Mouse (Mus musculus): ENCODE measurements around the gene Tyrobp. TPM values are rescaled to one million over a fixed set of nuclear protein-coding genes. Genes with fewer than 3 reads are reported as not detected.

Gene Tyrobp
- total RNA-seq, 2 experiments from 2014 or later = 18.6 to 19.9 TPM

DNA sequence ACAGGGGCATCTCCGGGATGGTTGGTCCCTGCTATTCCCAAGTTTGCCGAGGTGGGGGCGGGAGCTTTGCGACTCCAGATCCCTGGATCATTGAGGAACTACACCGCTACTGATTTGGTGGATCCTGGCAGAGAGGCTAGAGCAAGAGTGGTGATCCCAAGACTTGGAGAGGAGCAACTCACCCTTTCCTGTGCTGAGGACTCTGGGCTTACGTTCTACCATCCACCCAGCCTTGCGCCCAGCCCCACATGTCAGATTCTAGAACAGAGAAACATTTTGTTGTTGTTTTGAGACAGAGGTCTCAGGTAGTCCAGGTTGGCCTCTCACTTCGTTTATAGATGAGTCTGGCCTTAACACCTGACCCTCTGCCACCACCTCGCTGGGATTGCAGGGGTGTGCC, 9.0 kb downstream of the Tyrobp start:
- intact Hi-C loops (cut with DNase I) = no loop called here
- no peak for DNase-seq

DNA sequence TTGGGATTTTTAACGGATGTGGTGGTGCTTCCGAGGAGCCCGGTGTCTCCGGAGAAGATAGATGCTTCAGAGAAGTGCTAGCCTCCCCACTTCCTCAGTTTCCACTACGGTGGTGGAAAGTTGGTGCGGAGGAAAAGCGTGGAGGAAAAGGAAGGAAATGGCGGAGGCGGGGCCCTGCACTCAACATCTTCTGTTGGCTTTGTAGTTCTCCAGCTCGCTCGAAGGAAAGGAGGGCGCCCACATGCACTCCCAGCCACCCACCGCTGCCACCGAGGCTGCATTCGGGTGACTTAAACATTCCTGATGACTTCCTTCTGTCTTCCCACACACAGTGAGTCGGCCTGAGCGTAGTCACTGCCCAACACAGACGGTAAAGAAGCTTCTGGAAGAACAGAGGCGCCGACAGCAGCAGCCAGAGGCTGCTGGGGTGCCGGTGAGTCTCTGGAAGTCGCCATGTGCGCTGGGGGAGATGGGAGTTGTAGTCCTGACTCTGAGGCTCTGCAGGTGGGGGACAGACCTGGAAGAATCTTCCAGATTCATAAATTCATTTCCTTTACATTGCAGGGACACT, 9.6 kb downstream of the Tyrobp start:
- intact Hi-C loops (cut with DNase I) = no loop called here
- DNase-seq = peak; percentile 10 to 19

DNA sequence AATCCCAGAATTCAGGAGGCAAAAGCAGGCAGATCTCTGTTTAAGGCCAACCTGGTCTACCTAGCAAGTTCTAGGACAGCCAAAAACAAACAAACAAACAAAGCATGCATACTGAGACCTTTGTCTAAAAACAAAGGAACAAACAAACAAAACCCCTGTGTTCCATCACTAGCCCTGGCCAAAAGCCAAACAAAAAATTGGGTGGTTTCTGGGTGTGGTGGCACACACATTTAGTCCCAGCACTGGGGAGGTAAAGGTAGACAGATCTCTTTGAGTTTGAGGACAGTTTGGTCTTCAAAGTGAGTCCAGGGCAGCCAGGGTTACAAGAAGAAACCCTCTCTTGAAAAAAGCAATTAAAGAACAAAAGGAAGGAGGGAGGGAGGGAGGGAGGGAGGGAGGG, 15.8 kb downstream of the Tyrobp start:
- DNase-seq = no peak
- intact Hi-C loops (cut with DNase I) = no loop called here

DNA sequence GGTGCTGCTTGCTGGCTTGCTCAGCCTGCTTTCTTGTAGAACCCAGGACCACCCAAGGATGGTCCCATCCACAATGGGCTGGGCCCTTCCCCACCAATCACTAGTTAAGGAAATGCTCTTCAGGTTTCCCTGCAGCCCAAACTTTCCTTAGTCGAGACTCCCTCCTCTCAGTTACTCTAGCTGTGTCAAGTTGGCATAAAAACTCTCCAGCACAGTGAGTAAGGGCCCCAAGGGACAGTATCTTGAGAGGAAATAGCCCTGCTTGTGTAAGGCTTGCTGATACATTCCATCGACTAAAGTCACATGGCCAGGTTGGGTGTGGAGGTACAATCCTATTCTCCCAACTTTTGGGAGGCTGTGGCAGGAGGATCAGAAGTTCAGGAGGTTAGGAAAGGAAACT, 16.6 kb downstream of the Tyrobp start:
- no peak for DNase-seq
- intact Hi-C loops (cut with DNase I) = no loop called here

DNA sequence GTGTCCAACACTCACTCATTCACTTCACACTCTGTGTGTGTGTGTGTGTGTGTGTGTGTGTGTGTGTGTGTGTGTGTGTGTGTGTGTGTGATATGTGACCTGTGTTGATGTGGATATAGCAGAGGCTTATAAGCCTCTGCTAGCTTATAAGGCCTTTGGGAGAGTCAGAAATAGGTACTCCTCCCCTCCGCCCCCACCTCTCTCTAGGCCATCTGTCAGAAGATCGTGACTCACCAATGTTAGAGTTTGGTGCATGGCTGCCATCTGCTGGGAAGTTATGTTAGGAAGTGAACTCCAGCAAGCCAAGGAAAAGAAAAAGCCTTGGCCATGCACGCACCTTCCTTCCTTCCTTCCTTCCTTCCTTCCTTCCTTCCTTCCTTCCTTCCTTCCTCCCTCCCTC, 18.2 kb downstream of the Tyrobp start:
- intact Hi-C loops (cut with DNase I) = loop anchor here (1.0 kb wide), 1 partner anchor 58 kb away; no protein-coding TSS in a partner anchor
- DNase-seq = peak; percentile 49 to 62

DNA sequence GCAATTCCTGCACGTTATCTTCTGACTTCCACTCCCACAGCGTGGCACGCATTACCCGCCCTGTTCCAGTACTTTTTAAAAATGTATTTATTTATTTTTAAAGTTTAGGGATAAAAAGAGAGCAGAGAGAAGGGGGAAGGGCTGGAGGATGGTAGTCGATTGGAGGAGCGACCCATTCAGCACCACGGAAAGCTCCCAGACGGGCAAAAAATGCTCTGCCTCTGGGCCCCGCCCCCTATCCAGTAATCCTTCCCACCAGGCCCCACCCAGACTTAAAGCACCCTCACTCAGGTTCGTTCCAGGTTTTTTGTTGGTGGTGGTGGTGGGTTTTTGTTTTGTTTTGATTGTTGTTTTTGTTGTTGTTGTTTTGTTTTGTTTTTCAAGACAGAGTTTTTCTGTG, 20.7 kb downstream of the Tyrobp start:
- peak; percentile 50 to 72 for DNase-seq
- intact Hi-C loops (cut with DNase I) = no loop called here

DNA sequence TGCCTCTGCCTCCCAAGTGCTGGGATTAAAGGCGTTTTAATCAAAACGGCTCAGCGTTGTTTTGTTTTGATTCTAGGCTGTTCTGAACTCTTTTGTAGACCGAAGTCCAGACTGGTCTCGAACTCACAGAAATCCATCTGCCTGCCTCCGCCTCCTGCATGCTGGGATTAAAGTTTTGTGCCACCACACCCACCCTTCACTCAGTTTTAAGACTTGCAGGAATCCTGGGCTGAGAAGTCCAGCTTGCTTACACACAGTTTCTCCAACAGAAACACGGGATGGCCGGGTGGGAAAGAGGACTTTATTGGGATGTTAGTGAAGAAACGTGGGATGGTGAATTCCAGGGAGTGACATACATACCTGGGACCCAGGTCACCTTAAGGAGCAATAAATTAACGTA, 21.1 kb downstream of the Tyrobp start:
- intact Hi-C loops (cut with DNase I) = no loop called here

DNA sequence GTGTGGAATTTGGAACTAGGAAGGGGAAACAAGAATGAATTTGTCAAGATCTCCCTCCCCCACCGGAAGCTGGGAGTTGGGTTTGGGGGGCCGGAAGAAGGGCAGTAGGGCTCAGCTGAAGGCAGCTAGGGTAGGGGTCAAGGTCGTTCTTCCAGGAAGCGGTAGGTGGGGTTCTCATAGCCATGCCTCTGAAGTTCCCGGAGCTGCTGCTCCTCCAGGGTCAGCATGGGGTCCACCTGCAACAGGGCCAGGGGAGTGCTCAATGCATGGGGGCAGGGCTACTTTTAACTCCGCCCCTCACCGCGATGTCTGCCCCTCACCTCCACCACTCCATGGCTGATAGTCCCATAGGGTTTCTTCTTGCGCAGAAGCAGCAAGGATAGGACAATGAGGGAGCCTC, 21.6 kb downstream of the Tyrobp start:
- intact Hi-C loops (cut with DNase I) = no loop called here
- no peak for DNase-seq

More for the DNA sequence above, 21.1 kb downstream of the Tyrobp start:
- DNase-seq = no peak

DNA sequence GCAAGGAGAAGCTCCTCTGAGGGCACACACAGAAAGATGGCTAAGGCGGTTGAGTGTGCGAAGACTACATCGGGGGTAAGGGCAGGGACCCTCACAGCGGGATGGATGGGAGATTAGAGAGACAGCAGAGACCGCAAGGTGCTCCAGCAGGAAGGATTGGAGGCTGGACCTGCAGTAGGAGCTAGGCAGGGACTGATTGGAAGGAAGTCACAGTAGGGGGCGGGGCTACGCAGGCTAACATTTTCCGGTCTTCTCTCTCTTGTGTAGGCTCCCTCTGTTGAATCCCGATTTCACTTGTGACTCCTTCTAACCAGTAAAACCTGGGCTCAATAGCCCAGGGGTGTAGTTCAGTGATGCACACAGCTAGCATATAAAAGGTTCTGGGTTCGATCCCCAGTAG, 23.3 kb downstream of the Tyrobp start:
- intact Hi-C loops (cut with DNase I) = no loop called here
- no peak for DNase-seq

DNA sequence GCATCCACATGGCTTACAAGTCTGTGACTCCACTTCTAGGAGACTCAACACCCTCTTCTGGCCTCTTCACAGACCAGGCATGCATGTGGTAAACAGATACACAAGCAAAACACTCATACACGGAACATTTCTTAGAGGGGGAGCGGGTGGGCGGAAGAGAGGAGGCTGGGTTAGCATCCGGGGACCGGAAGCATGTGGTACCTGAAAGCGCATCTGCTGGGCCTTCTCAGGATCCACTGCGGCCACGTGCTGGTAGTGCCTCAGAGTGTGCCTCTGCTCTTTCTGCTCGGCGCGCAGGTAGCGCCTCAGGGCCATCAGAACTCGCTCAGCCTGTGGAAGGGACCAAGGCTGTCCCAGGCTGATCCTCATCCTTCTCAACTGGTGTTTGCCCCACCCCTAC, 26.2 kb downstream of the Tyrobp start:
- intact Hi-C loops (cut with DNase I) = loop anchor here (5.0 kb wide), 1 partner anchor 53 kb away; the partner anchor contains the start of gene Prodh2
- DNase-seq = no peak

DNA sequence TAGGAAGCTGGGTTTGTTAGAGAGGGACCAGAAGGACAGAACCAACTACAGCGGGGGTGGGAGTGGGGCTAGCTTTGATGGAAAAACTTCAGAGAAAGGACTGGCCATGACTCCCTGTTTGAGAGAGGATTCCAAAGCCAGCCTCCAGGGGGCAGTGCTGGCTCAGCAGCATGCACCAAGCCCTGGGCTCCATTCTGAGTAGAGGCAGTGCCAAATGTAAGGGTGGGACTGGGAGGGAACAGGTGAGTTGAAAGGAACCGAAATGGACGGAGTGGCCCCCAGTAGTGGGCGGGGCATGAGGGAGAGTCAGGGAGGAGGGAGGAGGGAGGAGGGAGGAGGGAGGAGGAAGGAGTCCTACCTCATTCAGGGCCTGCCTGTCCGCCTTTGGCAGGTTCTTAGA, 27.1 kb downstream of the Tyrobp start:
- DNase-seq = peak; percentile 51 to 64

DNA sequence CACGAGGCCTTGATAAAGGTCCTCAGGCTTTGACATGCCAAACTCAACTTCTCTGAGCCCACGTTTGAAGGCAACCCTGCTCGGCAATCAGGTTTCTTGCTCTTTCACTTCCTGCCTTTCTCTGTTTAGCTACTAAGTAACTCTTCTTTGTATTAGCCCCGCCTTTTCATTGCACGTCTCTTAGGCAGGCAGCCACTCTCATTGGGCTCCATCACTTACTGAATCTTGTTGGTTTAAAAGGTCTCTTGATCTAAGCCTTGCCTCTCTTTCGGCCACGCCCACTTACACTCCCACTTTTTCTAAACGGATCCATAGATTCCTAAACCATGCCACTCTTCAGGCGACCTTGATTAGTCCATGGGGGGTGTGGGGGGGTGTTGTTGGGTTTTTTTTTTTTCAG, 30.1 kb downstream of the Tyrobp start:
- no peak for DNase-seq
- intact Hi-C loops (cut with DNase I) = loop anchor here (5.0 kb wide), 1 partner anchor 49 kb away; the partner anchor contains the start of gene Prodh2

More for the DNA sequence above, 27.1 kb downstream of the Tyrobp start:
- intact Hi-C loops (cut with DNase I) = loop anchor here (5.0 kb wide), 1 partner anchor 52 kb away; the partner anchor contains the start of gene Prodh2

DNA sequence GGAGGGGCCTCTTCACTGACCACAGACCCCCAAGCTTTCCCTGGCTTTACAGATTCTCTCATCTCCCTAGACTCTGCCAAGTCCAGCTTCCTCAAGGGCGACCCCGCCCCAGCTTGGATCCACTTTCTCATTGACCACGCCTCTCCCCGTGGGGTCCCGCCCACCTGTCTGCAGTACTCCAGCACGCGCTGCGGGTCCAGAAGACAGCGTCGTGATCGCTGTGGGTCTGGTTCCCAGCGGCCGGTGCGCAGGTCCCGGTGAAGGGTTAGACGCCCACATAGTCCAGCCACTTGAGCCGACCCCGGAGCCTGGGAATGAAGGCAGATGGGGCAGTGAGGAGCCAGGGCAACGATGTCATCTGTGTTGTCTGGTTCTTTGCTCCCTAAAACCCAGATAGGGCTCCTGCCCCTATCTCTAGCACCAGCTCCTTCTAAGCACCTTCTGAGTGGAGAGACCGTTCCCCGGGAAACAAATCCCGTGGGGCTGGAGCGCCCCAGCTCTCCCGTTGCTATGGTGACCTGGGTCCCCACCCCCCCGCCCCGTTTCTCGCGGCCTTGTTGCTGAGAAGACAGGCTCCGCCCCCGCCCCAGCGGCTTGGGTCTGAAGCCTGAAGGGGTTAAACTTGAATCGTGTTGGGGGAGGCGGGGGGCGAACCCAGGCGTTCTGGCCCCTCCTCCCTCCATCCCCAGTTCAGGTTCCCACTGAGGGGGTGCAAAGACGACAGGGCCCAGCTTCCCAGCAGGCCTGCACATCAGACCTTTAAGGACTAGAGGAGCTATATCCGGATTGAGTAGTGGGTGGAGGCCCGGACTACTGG, 30.8 kb downstream of the Tyrobp start:
- peak in 1 of 2 experiments; percentile 20 for DNase-seq
- intact Hi-C loops (cut with DNase I) = loop anchor here (5.0 kb wide), 1 partner anchor 48 kb away; the partner anchor contains the start of gene Prodh2

DNA sequence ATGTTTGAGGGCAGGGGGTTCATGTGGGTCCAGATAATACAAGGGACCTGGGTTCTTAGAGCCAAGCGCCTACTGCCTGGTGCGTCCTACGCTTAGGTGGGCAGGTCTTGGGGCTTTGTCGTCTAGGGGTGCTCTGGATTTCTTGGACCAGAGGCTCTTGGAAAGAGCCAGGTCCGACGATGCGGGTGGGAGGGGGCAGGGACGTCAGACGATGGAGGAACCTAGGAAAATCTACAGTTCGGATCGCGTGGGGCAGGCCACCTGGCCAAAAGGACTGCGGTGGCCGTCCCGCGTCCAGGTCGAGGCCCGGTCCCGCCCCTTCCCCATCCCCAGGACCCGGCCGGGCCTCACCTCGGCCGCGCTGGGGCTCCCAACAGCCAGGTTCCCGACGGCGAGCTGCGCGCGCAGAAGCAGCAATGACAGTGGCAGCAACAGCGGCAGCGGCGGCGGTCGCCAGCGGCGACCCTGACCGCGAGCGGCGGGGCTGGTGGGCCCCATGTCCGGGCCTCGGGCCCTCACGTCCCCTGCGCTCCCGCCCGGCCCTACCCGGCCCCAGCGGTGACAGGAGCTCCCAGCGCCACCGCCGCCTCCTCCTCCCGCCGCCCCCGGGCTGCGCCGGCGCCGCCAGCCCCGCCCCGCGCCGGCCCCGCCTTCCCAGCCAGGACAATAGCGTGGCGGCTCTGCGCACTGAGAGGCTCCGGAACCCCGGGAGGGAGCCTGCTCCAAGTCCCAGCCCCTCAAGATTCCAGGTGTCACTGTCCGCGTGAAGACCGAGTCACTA, 31.6 kb downstream of the Tyrobp start, which contains the start of gene Aplp1:
TSS of gene Aplp1 (minus strand) at position 565 of the 781 bp plus-strand sequence.
- peak; percentile 60 to 71 for DNase-seq
- intact Hi-C loops (cut with DNase I) = loop anchor here (5.0 kb wide), 1 partner anchor 47 kb away; the partner anchor contains the start of gene Prodh2

DNA sequence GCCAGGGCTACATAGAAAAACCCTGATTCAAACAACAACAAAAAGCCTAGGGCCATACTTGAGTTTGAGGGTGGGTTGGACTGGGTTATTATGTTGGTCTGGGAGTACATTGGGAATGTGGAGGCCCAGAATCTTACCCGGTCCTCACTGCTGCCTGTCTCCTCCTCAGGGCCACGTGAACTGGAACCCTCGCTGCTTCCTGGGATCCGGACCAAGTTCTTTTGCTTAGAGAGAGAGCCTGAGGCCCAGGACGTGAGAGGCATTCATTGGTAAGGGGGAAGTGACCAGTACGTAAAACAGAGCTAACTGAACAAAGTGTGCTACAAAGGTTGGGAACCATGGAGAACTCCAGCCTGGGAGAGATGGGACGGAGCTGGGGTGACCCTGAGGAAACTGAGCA, 36.7 kb downstream of the Tyrobp start:
- intact Hi-C loops (cut with DNase I) = no loop called here
- no peak for DNase-seq

DNA sequence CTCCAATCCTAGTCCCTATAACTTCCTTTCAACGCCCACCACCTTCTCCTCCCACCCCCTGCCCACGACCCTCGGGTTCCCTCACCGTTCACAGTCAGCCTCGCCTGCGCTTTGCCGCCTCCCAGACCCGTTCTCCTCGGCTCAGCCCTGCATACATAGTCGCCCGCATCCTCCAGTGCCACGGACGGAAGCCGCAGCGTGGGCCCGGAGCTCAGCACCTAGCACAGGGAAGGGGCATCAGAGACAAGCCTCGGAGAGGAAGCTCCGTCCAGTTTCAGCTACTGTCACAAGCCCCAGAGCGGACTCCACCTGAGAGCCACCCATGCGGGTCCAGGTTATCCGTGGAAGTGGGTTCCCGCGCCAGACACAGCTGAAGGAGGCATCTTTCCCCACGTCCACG, 39.8 kb downstream of the Tyrobp start:
- DNase-seq = no peak
- intact Hi-C loops (cut with DNase I) = no loop called here

DNA sequence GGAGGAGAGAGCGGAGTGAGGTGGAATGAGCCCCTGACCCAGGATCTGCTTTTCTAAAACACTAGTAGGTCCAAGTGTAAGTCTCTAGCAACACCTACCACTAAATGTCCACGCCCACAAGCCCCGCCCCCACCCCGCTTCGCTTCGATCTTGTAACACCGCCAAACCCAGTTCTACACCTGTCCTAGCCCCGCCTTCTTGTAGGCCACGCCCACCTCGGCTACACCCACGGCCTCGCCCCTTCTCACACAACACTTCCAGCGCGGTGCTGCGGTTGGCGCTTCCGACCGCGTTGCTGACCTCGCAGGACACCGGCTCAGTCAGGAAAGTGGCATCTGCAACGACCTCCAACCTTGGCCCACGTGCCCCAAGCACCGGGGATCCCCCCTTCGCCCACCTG, 40.2 kb downstream of the Tyrobp start:
- no peak for DNase-seq
- intact Hi-C loops (cut with DNase I) = no loop called here

DNA sequence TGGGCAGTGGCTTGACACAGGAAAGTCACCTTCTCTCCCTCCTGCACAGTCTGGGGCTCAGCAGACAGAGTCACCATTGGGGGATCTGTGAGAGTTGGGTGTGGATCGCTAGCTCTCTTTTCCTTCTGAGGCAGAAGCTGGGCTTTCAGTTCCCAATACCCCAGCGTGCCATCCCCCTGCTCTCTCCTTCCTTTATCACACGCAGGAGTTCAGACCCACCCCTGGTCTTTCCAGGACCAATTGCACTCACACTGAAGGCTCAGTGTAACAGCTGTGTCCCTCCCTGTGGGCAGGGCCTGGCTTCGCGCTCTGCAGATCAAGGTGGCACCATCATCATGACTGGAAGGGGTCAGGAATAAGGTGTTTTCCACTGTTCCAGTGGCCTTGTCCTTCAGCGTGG, 40.7 kb downstream of the Tyrobp start:
- no peak for DNase-seq
- intact Hi-C loops (cut with DNase I) = no loop called here

DNA sequence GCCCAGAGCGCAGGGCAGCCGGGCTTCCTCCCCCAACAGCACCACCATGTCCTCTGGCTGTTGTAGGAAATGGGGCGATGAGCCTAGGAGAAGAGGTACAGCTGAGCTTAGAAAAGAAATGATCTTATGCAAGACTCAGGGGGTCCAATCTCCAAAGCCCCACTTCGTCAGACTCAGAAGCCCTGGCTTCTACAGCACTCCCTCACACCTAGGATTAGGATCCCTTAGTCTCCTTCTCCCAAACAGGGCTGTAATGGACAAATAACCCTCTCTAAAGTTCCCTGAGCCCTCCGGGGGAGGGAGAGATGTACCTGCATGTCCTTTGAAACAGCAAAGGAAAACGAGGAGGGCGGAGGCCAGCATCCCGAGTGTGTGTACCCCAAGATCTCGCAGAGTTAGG, 42.9 kb downstream of the Tyrobp start:
- intact Hi-C loops (cut with DNase I) = no loop called here

DNA sequence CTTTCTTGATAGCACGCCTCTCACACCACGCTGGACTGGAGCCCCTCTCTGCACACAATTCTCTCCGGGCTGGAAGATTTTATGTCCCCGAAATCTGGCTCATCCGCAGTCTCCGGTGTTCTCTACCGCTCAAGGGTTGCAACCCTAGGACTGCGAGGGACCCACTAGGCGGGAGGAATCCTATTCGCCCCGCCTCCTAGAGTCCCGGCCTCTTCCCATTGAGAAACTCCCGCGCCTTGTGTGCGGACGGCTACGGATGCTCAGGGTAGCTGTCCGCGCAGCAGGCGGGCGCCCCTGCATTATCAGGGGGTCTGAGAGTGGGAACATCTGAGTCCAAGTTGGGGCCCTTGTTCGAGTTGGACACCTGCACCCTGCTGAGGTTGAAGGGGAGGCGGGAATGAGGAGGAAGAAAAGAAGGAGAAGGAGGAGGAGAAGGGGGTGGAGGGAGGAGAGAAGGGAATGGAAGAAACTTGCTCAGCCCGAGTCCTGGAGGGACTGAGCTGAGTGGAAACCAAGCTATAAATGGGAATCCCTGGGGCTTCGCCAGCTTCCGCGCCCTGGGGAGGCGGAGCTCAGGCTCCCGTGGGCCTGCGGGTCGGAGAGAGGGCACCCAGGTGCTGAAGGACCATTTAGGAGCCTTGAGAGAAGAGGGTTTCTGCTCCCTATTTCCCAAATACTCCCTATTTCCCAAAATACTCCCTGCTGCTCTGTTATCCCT, 43.5 kb downstream of the Tyrobp start:
- no peak for DNase-seq
- intact Hi-C loops (cut with DNase I) = no loop called here

More for the DNA sequence above, 42.9 kb downstream of the Tyrobp start:
- DNase-seq = no peak

All from heart, postnatal 14 days (tissue).